Mouse (Mus musculus) liver, embryonic 11.5 days (tissue): ENCODE measurements around the gene Bmp8a. TPM values are rescaled to one million over a fixed set of nuclear protein-coding genes. Genes with fewer than 3 reads are reported as not detected.

Source experiments
- polyA plus RNA-seq: library from polyadenylated mRNA; unstranded; fragments of >200 nt; fragmentation: Nextera tagmentation; extraction: Ambion mirVana; gene quantifications from 2 replicates; pipeline ENCODE4 v1.2.1, GENCODE M21; 2014

The Bmp8a gene
- polyA plus RNA-seq, 1 experiment from 2014 or later, result 0.63 TPM

Other genes with a start within 250 kb of the Bmp8a start
- gene Bmp8b, start 238.1 kb downstream of the Bmp8a start, polyA plus RNA-seq, result 1.7 and 2.2 TPM in 2 replicates
- not detected in 2 replicates for gene Oxct2b, start 227.0 kb downstream of the Bmp8a start, polyA plus RNA-seq
- gene Ppie, start 203.3 kb downstream of the Bmp8a start, polyA plus RNA-seq, result 108 and 110 TPM in 2 replicates
- gene Hpcal4, start 160.0 kb downstream of the Bmp8a start, polyA plus RNA-seq, result 0.32 and 0.48 TPM in 2 replicates
- not detected in 2 replicates for gene Nt5c1a, start 141.7 kb downstream of the Bmp8a start, polyA plus RNA-seq
- gene Heyl, start 109.7 kb downstream of the Bmp8a start, polyA plus RNA-seq, result 2.4 and 2.5 TPM in 2 replicates
- gene Pabpc4, start 80.9 kb downstream of the Bmp8a start, polyA plus RNA-seq, result 119 and 147 TPM in 2 replicates
- 0.18 TPM in 1 of 2 replicates, not detected in the other for gene Oxct2a, start 19.6 kb downstream of the Bmp8a start, polyA plus RNA-seq